Mouse (Mus musculus): ENCODE measurements around the gene Spns3. TPM values are rescaled to one million over a fixed set of nuclear protein-coding genes. Genes with fewer than 3 reads are reported as not detected.
A peak's percentile ranks its signal among the peaks of the same experiment; 100 is the strongest.

Spns3 gene
- total and polyA plus RNA-seq, 3 experiments: 0.31 TPM; not detected in 2

- no peaks in the 10 kb centered on the region for H3K27me3 ChIP-seq (ENCODE audit: control insufficient read depth, insufficient read depth, low read length)
- no peak overlapping the region for H3K27ac ChIP-seq
- H3K36me3 ChIP-seq (ENCODE audit: control insufficient read depth, insufficient read depth, low read length): no peaks in the 10 kb centered on the region
- H3K79me2 ChIP-seq (replicated peaks; ENCODE audit: control insufficient read depth, insufficient read depth, low read length): no peaks in the 10 kb centered on the region
- whole genome bisulfite sequencing: 92% methylated on average over 2 of the region's 2 CpGs
- intact Hi-C loops (cut with DNase I): no loop called here
- TF ChIP-seq POLR2A (IDR thresholded peaks at IDR 0.05; ENCODE audit: insufficient read depth, low read depth, low read length): no peak
- no peak for TF ChIP-seq EP300 (IDR thresholded peaks at IDR 0.05; ENCODE audit: insufficient read depth, low read depth, low read length)
- TF ChIP-seq CTCF (IDR thresholded peaks at IDR 0.05): no peak
- no peak overlapping the region for H3K4me3 ChIP-seq
- H3K4me1 ChIP-seq (ENCODE audit: control insufficient read depth, insufficient read depth, low read length): no peaks in the 10 kb centered on the region
- H3K9ac ChIP-seq (ENCODE audit: low read depth, low read length): no peak overlapping the region
- DNase-seq: no peak
Measured at GRCm38 (mm10) chr11:72583092-72583491, 32.8 kb upstream of the Spns3 start.

GRCm38 (mm10) chr11:72582448-72582705 is 32.1 kb upstream of the Spns3 start:
- Histone ChIP-seq H3K4me1 (ENCODE audit: control insufficient read depth, insufficient read depth, low read length) (no peaks in the 10 kb centered on the region), H3K27ac (no peak overlapping the region), H3K9ac (ENCODE audit: low read depth, low read length) (no peak overlapping the region), H3K79me2 (replicated peaks; ENCODE audit: control insufficient read depth, insufficient read depth, low read length) (no peaks in the 10 kb centered on the region), H3K4me3 (no peak overlapping the region), H3K27me3 (ENCODE audit: control insufficient read depth, insufficient read depth, low read length) (no peaks in the 10 kb centered on the region), H3K36me3 (ENCODE audit: control insufficient read depth, insufficient read depth, low read length) (no peaks in the 10 kb centered on the region)
- 83% methylated on average over 3 of the region's 3 CpGs for WGBS
- DNase-seq: no peak
- TF ChIP-seq EP300 (IDR thresholded peaks at IDR 0.05; ENCODE audit: insufficient read depth, low read depth, low read length): no peak
- TF ChIP-seq CTCF (IDR thresholded peaks at IDR 0.05): no peak
- TF ChIP-seq POLR2A (IDR thresholded peaks at IDR 0.05; ENCODE audit: insufficient read depth, low read depth, low read length): no peak
- intact Hi-C loops (cut with DNase I): no loop called here

DNA sequence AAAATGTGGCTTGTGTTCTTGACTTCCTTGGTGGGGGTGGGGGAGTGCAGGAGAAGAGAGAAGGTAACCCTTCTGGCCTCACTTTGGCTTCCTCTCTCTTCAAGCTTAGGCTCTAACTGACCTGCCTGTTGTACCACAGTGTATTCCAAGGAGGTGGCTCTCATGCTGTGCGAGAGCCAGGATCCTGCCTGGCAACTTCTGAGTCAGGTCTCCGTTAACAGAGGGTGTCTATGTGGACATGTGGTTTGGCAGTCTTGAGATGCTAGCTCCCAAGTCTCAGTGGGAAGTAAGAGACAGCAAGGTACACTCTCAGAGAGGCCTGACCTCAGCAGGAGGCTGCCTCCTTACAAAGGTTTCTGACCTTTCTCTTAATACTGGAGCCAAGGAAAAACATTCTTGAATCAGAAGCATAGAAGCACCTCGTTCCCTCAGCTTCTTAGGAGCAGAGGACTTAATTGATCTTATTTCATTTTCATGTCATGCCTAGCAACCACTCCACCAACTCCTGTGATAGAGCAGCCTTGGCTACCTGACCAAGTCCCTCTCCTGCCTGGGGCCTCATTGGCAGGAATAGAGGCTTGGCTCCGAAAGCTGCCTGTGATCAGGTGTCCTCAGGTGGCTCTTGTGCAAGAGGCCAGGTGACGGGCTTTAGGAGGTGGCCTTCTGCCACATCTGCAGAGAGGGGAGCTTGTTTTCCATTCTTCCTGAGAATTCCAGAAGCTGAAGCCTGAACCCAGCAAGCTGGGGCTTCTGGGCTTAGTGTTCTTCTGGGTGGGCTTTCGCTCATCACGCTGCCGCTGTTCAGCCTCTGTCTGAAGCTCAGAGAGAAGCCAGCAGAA is 31.5 kb upstream of the Spns3 start:
- no peaks in the 10 kb centered on the region for H3K4me1 ChIP-seq (ENCODE audit: control insufficient read depth, insufficient read depth, low read length)
- DNase-seq: no peak
- H3K4me3 ChIP-seq: no peak overlapping the region
- no peak overlapping the region for H3K27ac ChIP-seq
- H3K9ac ChIP-seq (ENCODE audit: low read depth, low read length): no peak overlapping the region
- H3K27me3 ChIP-seq (ENCODE audit: control insufficient read depth, insufficient read depth, low read length): no peaks in the 10 kb centered on the region
- no peaks in the 10 kb centered on the region for H3K36me3 ChIP-seq (ENCODE audit: control insufficient read depth, insufficient read depth, low read length)
- intact Hi-C loops (cut with DNase I): no loop called here
- 80% methylated on average over 8 of the region's 8 CpGs for WGBS
- TF ChIP-seq EP300 (IDR thresholded peaks at IDR 0.05; ENCODE audit: insufficient read depth, low read depth, low read length): no peak
- no peak for TF ChIP-seq CTCF (IDR thresholded peaks at IDR 0.05)
- no peak for TF ChIP-seq POLR2A (IDR thresholded peaks at IDR 0.05; ENCODE audit: insufficient read depth, low read depth, low read length)
- H3K79me2 ChIP-seq (replicated peaks; ENCODE audit: control insufficient read depth, insufficient read depth, low read length): no peaks in the 10 kb centered on the region

- no peak overlapping the region for H3K9ac ChIP-seq (ENCODE audit: low read depth, low read length)
- no peaks in the 10 kb centered on the region for H3K27me3 ChIP-seq (ENCODE audit: control insufficient read depth, insufficient read depth, low read length)
- H3K36me3 ChIP-seq (ENCODE audit: control insufficient read depth, insufficient read depth, low read length): no peaks in the 10 kb centered on the region
- intact Hi-C loops (cut with DNase I): loop anchor here (10.0 kb wide), 1 partner anchor 426 kb away; no protein-coding TSS in a partner anchor
- H3K4me1 ChIP-seq (ENCODE audit: control insufficient read depth, insufficient read depth, low read length): no peaks in the 10 kb centered on the region; the same call in 1 of the 2 replicates
- no peak overlapping the region for H3K27ac ChIP-seq
- H3K79me2 ChIP-seq (replicated peaks; ENCODE audit: control insufficient read depth, insufficient read depth, low read length): no peaks in the 10 kb centered on the region
- no peak overlapping the region for H3K4me3 ChIP-seq
- no peak for TF ChIP-seq EP300 (IDR thresholded peaks at IDR 0.05; ENCODE audit: insufficient read depth, low read depth, low read length)
- no peak for TF ChIP-seq CTCF (IDR thresholded peaks at IDR 0.05)
- TF ChIP-seq POLR2A (IDR thresholded peaks at IDR 0.05; ENCODE audit: insufficient read depth, low read depth, low read length): no peak
- 86% methylated on average over 4 of the region's 4 CpGs for WGBS
- no peak for DNase-seq
Measured at GRCm38 (mm10) chr11:72578471-72578870, 28.2 kb upstream of the Spns3 start.

GRCm38 (mm10) chr11:72576466-72577351 is 26.4 kb upstream of the Spns3 start:
- no peaks in the 10 kb centered on the region for H3K36me3 ChIP-seq (ENCODE audit: control insufficient read depth, insufficient read depth, low read length)
- WGBS: 4% methylated on average over 24 of the region's 24 CpGs
- TF ChIP-seq CTCF (IDR thresholded peaks at IDR 0.05): no peak
- TF ChIP-seq EP300 (IDR thresholded peaks at IDR 0.05; ENCODE audit: insufficient read depth, low read depth, low read length): no peak
- TF ChIP-seq POLR2A (IDR thresholded peaks at IDR 0.05; ENCODE audit: insufficient read depth, low read depth, low read length): no peak
- intact Hi-C loops (cut with DNase I): loop anchor here (10.0 kb wide), 1 partner anchor 428 kb away; no protein-coding TSS in a partner anchor
- no peaks in the 10 kb centered on the region for H3K79me2 ChIP-seq (replicated peaks; ENCODE audit: control insufficient read depth, insufficient read depth, low read length)
- peak overlapping the region; percentile 19; the same call in 1 of the 2 replicates for H3K9ac ChIP-seq (ENCODE audit: low read depth, low read length)
- H3K4me3 ChIP-seq: peak overlapping the region; percentile 38
- DNase-seq: peak; percentile 39 to 41
- H3K27me3 ChIP-seq (ENCODE audit: control insufficient read depth, insufficient read depth, low read length): no peaks in the 10 kb centered on the region
- no peak overlapping the region for H3K27ac ChIP-seq
- H3K4me1 ChIP-seq (ENCODE audit: control insufficient read depth, insufficient read depth, low read length): no peaks in the 10 kb centered on the region; the same call in 1 of the 2 replicates
